Mouse (Mus musculus) layer of hippocampus, adult 9-10 months (tissue): ENCODE results near the gene Pomp.

ENCODE experiments used
- DNase-seq: peaks from one replicate; pipeline ENCODE4 v3.0.0; 2022; ENCODE audit warnings: low spot score

Pomp gene

DNA sequence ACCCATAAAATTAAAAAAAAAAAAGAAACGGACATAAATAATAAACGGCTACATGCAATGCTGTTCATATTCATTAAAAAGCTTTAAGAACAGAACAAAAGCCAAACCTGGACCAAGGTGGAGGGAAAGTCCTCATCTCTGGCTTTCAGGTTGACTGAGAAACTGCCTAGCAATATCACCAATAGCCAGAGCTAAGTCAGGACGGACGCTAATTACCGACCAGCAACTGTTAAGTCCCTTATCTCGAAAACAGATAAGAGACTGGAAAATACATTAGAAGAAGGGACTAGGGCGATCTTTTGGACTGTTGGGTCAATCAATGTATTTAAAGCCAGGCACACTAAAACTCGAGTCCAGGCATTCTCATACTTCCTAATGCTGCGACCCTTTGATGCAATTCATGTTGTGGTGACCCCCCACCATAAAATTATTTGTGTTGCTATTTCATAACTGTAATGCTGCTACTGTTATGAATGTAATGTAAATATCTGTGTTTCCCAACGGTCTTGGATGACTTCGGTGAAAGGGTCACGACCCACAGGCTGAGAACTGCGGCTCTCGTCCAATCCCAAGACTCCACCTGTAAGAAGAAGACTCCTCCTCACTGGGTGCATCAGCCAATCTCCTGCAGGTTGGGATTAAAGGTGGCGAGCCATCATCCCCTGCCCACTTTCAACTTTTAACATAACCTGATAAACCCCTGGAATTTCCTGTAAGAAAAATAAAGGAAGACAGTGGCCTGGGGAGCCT lies 41.9 kb downstream of the Pomp start:
- no peak for DNase-seq

DNA sequence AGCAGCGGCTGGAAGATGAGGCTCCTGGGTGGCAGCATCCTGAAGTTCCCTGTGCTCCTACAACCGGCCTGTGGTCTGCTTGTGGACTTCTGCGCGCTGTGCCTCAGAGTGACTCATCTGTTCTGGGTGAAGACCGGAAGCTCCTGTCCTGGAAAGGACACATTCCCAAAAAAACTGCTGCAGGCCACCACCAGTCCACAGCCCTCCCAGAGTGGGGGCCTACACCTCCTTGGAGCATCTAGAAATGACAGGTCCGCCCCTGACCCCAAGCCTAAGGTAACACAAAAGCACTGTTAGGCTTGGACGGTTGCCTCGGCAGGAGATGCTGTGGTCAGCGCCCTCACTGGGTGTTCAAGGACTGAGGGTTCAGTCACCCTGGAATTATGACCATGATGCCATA lies 42.9 kb downstream of the Pomp start:
- DNase-seq, result no peak

DNA sequence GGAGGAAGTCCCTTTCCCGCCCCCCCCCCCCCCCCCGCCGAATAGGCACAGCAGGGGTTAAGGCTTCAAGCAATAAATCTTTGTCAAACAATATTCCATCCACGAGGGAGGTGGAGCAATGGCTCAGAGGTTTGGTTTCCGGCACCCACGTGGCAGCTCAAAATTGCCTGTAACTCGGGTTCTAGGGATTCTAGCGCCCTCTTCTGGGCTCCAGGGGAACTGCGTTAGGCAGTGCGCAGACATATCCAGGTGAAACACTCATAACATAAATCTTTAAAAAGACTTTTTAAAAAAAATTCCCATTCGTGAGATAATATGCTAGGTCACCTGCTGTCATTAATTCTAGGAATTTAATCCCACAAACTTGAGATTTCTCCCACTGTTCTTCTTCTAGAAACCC lies 46.9 kb downstream of the Pomp start:
- DNase-seq, result no peak

DNA sequence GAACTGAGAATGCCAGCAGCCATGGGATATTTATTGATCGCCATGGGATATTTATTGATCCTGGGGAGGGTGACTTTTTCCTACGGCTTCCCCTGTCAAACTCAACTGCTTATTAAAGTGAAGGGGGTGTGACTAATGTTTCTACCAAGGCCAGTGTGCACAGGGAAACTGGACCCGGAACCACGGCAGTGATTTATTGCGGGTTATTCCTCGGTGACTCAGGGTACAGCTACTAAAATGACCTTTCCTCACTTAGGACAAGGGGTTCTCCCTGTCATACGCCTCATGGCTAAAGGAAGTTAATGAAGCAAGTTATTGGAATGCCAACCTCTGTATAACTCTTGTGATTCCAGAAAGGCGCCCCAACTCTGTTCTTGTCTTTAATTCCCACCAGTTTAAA lies 47.6 kb downstream of the Pomp start:
- no peak for DNase-seq

DNA sequence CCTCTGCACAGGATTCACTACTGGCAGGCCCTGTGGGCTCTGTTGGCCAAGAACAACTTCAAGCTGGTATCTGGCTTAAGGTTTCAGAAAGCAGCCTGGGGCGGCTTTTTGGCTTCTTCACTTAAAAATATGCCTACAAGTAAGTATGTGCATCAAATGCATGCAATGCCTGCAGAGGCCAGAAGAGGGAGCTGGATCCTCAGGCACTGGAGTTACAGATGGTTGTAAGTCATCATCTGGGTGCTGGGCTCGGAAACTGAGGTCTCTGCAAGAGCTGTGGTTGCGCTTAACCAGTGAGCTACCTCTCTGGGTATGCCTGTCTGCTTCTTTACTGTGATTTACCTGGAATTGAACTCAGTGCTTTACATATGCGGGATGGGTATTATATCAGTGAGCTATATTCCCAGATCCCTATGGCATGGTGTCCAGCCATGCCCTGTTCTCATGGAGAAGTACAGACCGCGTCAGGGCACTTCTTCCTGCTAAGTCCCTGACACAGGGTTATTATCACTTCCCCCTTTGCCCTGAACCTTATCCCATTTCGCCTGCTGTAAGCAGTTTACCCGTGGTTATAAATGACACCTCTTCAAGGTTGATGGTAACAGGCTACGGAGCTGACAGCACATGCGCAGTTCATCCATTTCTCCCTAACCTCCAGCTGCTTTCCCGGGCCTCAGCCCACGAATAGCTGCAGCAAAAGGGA lies 50.7 kb downstream of the Pomp start:
- DNase-seq, result no peak

DNA sequence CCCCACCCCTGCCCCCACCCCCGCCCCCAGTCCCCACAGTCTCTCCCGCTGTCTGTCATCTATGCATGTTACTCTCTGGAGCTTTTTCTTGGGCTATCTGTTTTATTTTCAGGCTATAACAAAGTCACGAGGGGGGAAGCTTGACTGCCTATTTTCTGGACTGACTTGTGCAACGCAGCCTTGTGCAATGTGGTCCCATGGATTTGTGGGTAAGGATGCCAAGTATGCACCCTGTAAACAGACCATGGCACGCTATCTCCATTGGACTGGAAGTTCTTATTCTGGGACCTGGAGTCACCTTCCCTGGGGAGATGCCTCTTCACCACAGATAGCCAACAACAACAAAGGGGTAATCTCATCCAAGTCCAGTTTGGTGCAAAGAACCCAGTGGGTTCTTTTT lies 51.5 kb downstream of the Pomp start:
- DNase-seq, result no peak

DNA sequence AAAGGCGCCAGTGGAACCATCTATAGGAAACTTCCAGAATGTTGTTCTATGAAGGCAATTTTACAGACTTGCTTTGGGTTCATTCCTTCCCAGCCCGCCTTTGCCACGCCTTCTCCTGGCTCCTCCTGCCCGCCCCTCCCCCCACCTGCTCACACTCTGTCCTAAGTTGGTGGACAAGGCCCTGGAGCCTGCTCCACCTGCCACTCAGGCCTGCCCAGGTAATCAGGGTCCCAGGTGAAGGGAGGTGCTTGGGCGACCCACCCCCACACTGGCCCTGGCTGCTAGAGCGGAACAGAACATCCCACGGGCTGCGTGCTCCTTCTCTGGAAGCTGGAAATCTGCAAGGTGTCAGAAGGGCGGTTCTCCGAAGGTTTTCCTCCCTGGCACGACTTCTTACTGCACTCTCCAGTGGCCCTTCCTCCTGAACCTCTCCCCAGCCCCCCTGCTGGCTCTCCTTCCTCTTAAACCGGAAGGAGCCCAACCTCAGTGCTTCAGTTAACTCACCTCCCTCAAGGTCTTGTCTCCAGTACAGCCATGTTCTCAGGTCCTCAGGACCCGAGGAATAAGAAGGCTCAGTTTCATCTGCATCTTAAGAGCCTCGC lies 53.1 kb downstream of the Pomp start:
- no peak for DNase-seq

DNA sequence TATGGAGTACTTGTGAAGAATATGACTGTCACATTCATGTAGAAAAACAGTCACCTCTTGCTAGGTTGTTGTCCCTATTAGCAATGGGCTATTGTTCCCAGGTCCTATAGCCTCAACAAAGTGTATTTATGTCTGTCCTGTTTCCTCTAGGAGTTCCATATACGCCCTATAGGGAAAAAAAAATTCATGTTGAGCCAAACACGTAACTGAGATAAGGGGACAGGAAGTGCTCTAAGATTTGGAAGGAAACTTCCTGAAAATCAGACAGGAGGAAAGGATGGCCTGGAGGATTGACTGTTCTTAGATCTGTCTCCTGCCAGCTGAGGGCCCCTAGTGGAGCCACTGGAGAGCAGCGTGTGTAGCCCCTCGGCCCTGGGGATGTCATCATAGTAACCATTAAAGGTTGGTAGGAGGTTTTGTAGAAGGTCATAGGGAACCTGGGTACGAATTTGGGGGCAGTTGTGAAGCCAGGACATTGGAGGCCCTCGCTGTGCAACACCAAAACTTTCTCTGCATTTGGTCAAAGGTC lies 54.8 kb downstream of the Pomp start:
- no peak for DNase-seq

DNA sequence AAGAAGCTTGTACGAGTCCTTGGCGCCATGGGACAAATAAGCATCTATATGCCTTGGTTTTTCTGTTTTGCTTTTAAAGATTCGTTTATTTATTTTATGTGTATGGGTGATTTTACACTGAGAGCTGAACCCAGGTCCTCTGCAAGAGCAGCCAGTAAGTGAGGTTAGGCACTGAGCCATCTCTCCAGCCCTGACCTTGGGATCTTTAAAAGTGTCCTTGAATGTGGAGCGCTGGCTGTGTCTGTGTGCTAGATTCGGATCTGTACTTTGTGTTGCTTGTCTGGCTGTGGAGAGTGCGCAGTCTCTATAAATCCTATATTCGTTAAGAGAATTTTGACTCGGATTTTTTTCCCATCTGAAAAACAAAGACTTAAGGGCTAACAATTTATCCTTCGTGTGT lies 55.9 kb downstream of the Pomp start:
- DNase-seq, result no peak

DNA sequence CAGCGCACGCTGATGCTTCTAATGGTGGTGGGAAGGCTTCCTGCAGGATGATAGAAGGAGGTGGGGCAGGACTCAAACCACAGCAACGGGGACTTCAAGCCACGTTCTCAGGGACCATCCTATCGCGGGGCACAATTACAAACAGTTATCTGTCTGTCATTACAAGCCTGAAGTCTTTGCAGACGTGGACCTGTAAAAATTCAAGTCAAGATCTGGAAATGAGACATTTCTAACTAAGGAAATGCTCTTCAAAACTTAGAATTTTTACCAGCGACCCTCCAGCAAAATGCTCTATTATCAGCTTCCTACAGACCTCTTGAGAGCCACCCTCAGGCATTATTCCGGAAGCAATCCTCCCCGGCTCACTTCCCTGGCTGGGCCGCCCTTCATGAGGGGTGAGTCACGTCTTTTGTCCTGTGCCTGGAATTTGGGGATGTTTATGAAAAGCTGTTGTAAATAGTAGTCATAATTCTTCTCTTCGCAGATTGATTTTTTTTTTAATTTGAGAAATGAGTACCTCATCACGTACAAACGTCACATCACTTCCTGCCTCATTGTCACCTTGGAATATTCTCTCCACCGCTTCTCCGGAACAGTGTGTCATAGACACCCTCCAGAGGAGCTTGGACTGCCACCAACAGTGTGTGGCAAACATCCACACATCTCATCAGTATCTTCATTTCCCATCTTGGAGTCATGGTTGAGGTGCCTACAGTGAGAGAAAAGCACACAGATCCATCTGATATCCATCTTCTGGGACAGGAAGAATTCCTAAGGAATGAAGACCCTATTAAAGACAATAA lies 58.0 kb downstream of the Pomp start:
- no peak for DNase-seq

DNA sequence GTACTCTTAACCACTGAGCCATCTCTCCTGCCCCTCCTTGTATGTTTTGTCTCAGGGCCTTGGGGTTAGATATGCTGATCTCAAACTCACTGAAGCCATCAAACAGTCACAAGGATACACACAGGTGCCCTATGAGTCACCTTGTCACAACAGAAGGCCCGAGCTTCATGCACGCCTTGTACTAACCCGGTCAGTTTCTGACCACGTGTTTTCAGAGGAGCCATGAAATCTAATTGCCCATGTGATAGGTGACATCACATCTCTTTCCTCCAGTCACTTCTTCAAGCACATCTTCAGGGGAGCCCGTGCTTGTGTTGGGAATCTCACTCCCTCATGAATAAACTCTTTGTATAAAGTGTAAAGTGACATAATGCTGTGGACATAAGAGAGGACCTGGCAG lies 64.4 kb downstream of the Pomp start:
- no peak for DNase-seq
